Mouse (Mus musculus): ENCODE data around the gene Mettl6.

Gene Mettl6

DNA sequence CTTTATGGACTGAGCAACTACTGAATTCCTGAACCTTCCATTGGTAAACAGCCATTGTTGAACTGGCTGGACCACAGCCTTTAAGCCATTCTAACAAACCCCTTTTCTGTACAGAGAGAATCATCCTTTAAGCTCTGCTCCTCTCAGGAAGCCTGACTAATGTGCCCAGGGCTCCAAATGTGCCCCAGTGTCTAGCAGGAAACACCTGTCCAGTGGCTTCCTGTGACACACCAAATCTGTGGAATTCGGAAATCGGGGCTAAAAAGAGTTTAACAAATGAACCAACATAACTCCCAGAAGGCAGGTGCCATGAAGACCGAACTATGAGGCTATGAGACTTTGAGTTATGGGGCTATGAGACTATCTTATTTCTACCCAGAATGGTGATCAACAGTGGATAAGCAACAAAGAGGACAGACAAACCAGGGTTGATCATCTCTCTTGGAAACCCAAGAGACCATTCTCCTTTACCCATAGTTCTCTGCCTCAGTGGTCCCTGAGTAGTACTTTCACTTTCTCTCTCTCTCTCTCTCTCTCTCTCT lies 63.0 kb downstream of the Mettl6 start:
- no peak for DNase-seq

DNA sequence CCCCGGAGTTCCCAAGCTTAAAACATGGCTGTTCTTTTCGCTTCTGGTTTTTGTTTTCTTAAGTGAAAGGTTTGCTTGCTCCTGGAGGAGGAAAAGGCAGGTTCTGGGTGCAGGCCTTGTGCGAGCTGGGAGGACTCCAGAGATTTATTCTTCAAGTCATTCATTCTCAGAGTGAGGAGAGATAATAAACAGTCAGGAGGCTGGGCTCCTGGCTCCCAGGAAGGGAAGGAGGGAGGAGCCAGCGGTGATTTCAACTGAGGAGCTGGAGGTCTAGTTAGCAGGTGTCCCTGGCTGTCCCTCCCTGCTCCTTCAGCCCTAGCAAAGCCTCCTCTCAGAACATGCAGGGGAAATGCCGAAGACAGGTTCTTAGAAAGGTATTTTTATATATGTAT lies 65.8 kb downstream of the Mettl6 start:
- peak; percentile 33 for DNase-seq

DNA sequence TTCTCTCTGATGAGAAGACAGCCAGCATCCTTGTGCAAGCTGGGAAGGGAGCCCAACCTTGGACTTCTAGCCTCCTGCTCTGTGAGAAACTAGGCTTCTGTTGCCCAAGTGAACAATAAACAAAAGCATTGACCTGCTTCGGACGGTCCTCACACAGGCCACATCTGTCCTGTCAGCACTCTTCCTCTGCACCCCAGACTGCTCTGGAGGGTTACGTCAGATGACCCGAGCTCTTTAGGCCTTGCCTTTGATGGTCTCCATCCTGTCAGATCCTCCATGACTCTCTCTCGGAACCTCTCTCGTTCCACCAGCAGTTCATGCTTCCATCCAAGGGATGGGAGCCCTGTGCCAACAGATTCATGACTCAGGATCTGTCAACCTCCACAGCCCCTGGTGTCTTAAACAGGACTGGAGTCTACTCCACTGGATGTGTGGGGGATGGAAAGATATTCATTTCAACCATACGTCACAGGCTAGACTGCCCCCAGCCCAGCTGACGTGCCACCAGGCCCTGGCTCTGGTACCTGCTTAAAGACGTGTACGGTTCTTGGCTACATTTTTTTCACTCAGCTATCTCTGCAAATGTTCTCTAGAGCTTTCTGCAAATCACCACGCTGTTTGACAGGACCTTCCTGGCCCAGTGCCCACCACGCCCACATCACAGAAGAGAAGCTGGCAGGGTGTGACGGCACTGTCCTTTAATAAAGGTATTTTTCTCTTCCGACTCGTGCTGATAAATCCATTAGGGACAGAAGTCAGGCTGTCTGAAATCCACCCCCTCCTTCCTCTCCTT lies 66.4 kb downstream of the Mettl6 start:
- peak; percentile 83 for DNase-seq

Measured in right cerebral cortex, adult 18-20 months (tissue).